Mouse (Mus musculus): Measurements from ENCODE around the gene Pard3. TPM values are rescaled to one million over a fixed set of nuclear protein-coding genes. Genes with fewer than 3 reads are reported as not detected.
"Not testable (repeated sequence)": the region's sequence is repeated elsewhere in the genome, so short reads cannot be mapped to it uniquely, and the experiment has no call there.

The Pard3 gene
- total RNA-seq, 1 experiment from 2014 or later: not detected

DNA sequence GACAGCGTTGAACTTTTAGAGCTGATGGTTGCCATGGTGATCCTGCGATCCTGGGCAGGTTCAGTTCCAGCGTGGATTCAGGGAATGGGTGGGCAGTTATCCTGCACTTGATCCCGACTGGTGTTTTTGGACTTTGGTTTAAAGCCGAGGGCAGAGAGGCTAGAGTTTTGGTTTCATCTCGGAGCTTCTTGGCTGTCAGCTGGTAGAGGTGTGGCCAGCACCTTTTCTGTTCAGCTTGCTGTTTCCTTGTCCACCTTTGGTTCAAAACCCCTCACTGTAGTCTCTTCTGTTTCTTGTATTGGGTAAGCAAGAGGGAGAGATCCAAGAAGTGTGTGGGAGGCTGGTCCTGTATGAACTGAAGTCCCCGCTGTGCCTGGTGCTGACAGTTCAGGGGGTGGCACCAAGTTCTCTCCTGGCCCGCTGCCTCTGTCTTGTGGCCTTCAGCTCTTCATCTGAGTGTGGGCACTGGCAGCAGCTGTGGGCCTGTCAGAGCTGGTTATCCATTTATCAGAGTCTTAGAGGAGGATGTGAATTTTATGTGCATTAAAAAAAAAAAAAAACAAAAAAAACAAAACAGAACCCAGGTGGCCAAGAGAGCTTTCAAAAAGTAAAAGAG, 65.2 kb downstream of the Pard3 start:
- ATAC-seq (replicated peaks; ENCODE audit: low read depth, poor library complexity, severe bottlenecking): no peak

GRCm38 (mm10) chr8:127134327-127134726, 70.6 kb downstream of the Pard3 start:
- ATAC-seq (replicated peaks; ENCODE audit: low read depth, poor library complexity, severe bottlenecking): no peak

DNA sequence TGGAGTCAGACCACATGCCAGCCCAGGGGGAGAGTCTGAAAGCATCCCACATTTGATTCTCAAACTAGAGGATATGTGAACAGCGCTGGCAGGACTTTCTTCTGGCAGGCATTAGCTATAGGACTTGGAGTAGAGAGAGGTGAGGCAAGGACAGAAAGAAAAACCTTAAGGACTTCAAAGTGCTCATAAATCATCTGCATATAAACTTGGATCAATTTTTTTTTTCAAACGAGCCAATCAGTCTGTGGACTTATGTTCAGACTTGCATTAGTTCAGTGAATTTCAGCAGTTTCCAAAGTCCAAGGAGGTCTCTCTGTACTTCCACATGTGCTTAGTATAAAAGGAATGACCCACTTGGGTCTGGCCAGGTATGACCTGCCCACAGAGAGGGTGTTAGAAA, 72.5 kb downstream of the Pard3 start:
- ATAC-seq (replicated peaks; ENCODE audit: low read depth, poor library complexity, severe bottlenecking): no peak

DNA sequence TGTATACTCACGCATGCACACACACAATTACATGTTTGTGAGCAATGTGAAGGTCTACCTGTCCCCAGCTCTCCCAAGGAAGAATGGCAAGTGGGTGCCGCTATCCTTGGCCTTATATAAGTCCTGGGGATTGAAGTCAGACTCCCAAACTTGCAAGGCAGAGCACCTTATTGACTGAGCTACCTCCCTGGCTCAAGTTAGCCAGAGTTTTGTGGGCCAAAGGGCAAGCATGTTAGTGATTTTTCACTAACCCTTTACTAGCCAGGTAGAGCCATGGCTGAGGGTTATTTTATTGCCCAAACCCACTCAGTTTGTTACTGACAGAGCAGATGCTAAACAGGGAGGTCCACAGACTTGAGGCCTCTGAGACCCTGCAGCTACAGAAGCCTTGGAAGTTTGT, 73.1 kb downstream of the Pard3 start:
- ATAC-seq (replicated peaks; ENCODE audit: low read depth, poor library complexity, severe bottlenecking): no peak

GRCm38 (mm10) chr8:127139154-127139553, 75.5 kb downstream of the Pard3 start:
- ATAC-seq (replicated peaks; ENCODE audit: low read depth, poor library complexity, severe bottlenecking): peak; percentile 85

DNA sequence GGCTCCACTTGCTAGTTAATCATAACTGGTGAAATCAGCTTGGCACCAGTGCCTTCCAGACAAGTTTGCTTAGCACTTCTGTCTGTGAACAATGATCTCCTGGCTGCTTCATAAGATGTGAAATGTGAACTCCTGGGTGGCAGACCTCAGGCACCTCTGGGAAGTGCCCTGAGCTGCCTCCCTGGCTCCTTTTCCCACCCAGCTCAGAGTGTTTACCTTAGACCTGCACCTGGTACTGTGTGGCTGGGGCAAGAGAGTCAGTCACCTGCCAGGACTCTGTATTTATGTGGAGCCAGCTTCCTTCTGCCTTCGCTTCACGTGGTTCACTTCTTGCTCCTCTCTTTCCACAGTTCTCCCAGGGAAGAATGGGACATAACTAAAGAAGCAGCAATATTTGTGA, 77.3 kb downstream of the Pard3 start:
- ATAC-seq (replicated peaks; ENCODE audit: low read depth, poor library complexity, severe bottlenecking): no peak

GRCm38 (mm10) chr8:127143641-127144040, 79.9 kb downstream of the Pard3 start:
- no peak for ATAC-seq (replicated peaks; ENCODE audit: low read depth, poor library complexity, severe bottlenecking)

DNA sequence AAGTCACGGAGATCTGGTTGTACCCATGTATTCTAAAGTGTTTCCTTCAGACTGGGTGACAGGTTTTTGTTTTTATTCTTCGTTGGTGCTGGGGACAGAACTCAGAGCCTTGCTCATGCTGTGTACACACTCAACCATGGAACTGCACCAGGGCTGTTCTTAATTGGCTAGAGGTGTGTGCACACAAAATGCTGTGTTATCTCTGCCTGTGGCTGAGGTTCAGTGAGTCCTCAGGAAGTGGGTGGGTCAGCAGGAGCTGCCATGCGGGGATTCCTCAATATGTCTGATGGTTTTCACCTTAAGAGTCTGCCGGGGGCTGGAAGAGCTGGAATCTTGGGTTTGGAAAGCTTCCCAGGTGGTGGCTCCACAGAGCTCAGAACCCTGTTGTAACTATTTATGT, 80.9 kb downstream of the Pard3 start:
- ATAC-seq (replicated peaks; ENCODE audit: low read depth, poor library complexity, severe bottlenecking): 0 out of 2 replicates have a peak, but pooled peaks have one; percentile 22

GRCm38 (mm10) chr8:127145135-127145534, 81.4 kb downstream of the Pard3 start:
- peak; percentile 63 for ATAC-seq (replicated peaks; ENCODE audit: low read depth, poor library complexity, severe bottlenecking)

DNA sequence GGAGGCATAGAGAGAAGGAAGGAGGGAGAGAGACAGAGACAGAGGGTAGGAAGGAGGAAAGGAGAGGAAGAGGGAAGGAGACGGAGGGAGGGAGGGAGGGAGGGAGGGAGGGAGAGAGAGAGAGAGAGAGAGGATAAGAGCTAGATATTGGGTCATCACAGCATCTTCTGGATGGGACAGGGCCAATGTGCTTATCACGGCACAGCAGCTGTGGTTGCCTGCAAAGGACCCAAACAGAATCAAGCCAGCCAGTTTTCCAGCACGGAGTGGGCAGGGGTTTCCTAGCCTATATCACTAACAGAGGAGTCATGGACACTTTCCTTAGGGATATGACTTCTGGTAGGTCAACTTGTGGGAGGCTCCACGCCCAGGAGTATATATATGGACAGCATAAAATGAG, 82.4 kb downstream of the Pard3 start:
- no peak for ATAC-seq (replicated peaks; ENCODE audit: low read depth, poor library complexity, severe bottlenecking)

- no peak for ATAC-seq (replicated peaks; ENCODE audit: low read depth, poor library complexity, severe bottlenecking)
These were observed 85.1 kb downstream of the Pard3 start for GRCm38 (mm10) chr8:127148821-127149220.

- ATAC-seq (replicated peaks; ENCODE audit: low read depth, poor library complexity, severe bottlenecking): no peak
These were observed 87.0 kb downstream of the Pard3 start for GRCm38 (mm10) chr8:127150645-127151044.

GRCm38 (mm10) chr8:127151706-127152105, 88.0 kb downstream of the Pard3 start:
- ATAC-seq (replicated peaks; ENCODE audit: low read depth, poor library complexity, severe bottlenecking): no peak

- ATAC-seq (replicated peaks; ENCODE audit: low read depth, poor library complexity, severe bottlenecking): no peak
These were observed 93.4 kb downstream of the Pard3 start for GRCm38 (mm10) chr8:127157087-127157486.

DNA sequence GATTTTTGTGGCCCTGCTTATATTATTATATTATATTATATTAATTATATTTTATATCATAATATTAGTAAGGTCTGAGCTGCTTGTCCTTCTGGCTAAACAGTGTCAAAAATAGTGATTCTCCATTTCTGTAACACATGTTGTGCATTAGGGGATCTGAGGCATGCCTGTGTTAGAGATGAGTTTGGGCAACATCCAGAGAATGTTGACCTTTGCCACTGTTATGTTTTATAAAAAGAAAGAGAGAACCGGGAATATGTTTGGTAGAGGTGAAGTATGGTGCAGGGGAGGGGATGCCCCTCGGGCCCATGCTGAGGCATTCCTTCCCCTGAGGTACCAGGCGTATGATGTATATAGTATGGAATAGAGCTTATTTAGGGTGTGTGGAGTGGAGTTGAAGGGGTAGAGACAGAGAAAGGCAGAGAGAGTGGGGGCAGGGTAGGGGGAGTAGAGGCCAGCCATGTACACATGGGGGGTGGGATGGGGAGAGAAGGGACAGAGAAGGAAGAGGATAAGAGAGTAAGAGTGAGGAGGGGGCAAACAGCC, 95.8 kb downstream of the Pard3 start:
- no peak for ATAC-seq (replicated peaks; ENCODE audit: low read depth, poor library complexity, severe bottlenecking)

- no peak for ATAC-seq (replicated peaks; ENCODE audit: low read depth, poor library complexity, severe bottlenecking)
These were observed 98.2 kb downstream of the Pard3 start for GRCm38 (mm10) chr8:127161854-127162253.

DNA sequence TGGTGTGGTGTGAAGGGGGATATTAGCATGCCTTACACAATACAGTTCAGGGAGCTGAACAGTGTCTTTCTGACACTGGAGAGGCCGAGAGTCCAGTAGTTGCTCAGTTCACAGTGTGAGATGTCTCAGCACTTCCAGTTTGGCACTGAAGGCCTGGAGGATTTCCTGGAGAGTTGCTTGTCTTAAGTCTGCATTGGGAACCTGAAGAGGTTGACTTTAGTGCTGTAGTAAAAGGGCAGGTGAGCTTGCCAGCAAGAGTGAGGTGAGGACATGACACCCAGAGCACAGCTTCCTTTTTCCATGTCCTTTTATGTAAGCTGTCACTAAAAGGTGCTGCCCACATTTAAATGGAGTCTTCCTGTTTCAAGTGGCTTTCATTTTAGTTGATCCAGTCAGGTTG, 99.1 kb downstream of the Pard3 start:
- no peak for ATAC-seq (replicated peaks; ENCODE audit: low read depth, poor library complexity, severe bottlenecking)

- no peak for ATAC-seq (replicated peaks; ENCODE audit: low read depth, poor library complexity, severe bottlenecking)
These were observed 100.9 kb downstream of the Pard3 start for GRCm38 (mm10) chr8:127164326-127165280.

- no peak for ATAC-seq (replicated peaks; ENCODE audit: low read depth, poor library complexity, severe bottlenecking)
These were observed 104.8 kb downstream of the Pard3 start for GRCm38 (mm10) chr8:127168496-127168895.

DNA sequence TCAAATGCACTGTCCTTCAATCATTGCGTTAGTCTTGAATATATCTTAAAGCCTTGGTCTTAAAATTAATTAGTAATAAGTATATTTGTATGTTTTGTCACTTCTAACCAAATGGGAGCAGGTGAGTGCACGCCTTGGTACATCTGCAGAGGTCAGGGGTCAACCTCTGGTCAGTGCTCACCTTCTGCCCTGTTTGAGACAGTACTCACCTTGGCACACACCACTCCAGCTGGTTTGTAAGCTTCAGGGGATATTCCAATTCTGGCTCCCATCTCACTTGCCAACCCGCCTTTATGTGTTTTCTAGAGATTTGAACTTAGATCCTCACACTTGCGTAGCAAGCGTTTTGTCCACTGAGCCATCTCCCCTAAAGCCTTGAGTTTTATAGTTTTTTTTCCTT, 105.7 kb downstream of the Pard3 start:
- no peak for ATAC-seq (replicated peaks; ENCODE audit: low read depth, poor library complexity, severe bottlenecking)

GRCm38 (mm10) chr8:127170372-127170771, 106.7 kb downstream of the Pard3 start:
- not testable (repeated sequence) for ATAC-seq (replicated peaks; ENCODE audit: low read depth, poor library complexity, severe bottlenecking)

Data from common myeloid progenitor, adult 5-6 weeks (primary cell).